Mouse (Mus musculus): ENCODE measurements around the gene Gm21882. TPM values are rescaled to one million over a fixed set of nuclear protein-coding genes. Genes with fewer than 3 reads are reported as not detected.
"Not testable (repeated sequence)": the region's sequence is repeated elsewhere in the genome, so short reads cannot be mapped to it uniquely, and the experiment has no call there.

The Gm21882 gene
- not detected in 2 replicates for total RNA-seq (2015; ENCODE audit: low replicate concordance)
- total RNA-seq (2017; ENCODE audit: low replicate concordance): not detected in 2 replicates

- not testable (repeated sequence) for ATAC-seq (replicated peaks; ENCODE audit: low FRiP score, poor library complexity, severe bottlenecking)
Measured at GRCm38 (mm10) chrY:40381423-40381822, at the start of gene Gm21882. Gene Gm21882, minus strand, starts transcription at chrY:40381523.

Other genes starting within 250 kb of the Gm21882 start
- not detected in 2 replicates for gene Gm21865, start 64.6 kb downstream of the Gm21882 start, total RNA-seq (2015; ENCODE audit: low replicate concordance)
- gene Gm21865, start 64.6 kb downstream of the Gm21882 start, total RNA-seq (2017; ENCODE audit: low replicate concordance): not detected in 2 replicates

Measured in erythroid progenitor cell, adult 5-6 weeks (primary cell).